8 mouse cellular contexts compared by ENCODE assay signal in the genomic region with DNA sequence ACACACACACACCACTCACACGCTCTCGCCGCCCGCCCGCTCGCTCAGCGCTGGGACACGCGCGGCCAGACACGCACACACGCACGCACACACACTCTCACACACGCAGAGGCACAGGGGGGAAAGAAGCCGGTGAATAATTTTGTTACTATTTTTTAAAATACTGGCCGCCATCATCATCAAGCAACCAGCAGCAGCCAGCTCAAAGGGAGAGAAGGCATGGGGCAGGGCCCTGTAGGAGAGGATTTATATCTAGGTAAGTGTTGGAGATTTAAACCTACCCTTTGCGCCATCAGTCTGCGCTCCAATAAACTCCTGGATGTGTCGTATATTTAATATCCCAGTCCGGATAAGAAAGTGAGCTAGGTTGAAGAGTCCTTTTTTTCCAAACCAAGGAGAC. TPM values are rescaled to one million over a fixed set of nuclear protein-coding genes. Genes with fewer than 3 reads are reported as not detected.
DNase-seq lines count a peak whose midpoint lies in the region; ATAC-seq and TF ChIP-seq lines count a peak whose summit lies in the region.

No protein-coding gene starts in this region.

- WGBS in hindbrain, embryonic 11.5 days: under 1% methylated on average over 20 of the region's 20 CpGs
- 2% methylated on average over 20 of the region's 20 CpGs for WGBS in liver, embryonic 14.5 days (ENCODE audit: insufficient replicate concordance)

- H3K9me3 ChIP-seq in hindbrain, embryonic 11.5 days (ENCODE audit: control insufficient read depth, low read length): no peaks in the 10 kb centered on the region
- no peaks in the 10 kb centered on the region for H3K9me3 ChIP-seq in liver, embryonic 14.5 days (ENCODE audit: control insufficient read depth, low read length)

- peak overlapping the region; percentile 90 for H3K4me3 ChIP-seq in hindbrain, embryonic 11.5 days (ENCODE audit: low read depth, low read length)
- H3K4me3 ChIP-seq in liver, embryonic 14.5 days (ENCODE audit: insufficient read depth in 1 of 2, low read depth in 2 of 2, low read length in 2 of 2): peak overlapping the region; percentile 46 to 67

- H3K27me3 ChIP-seq in hindbrain, embryonic 11.5 days (ENCODE audit: control insufficient read depth, insufficient read depth, low read length): no peaks in the 10 kb centered on the region
- H3K27me3 ChIP-seq in liver, embryonic 14.5 days (ENCODE audit: control insufficient read depth, insufficient read depth, low read length): peaks cover 90% of the 10 kb centered on the region

- H3K36me3 ChIP-seq in hindbrain, embryonic 11.5 days (ENCODE audit: control insufficient read depth, insufficient read depth, low read length): no peaks in the 10 kb centered on the region
- no peaks in the 10 kb centered on the region for H3K36me3 ChIP-seq in liver, embryonic 14.5 days (replicated peaks; ENCODE audit: control insufficient read depth, insufficient read depth, low read depth)

- 0 out of 2 replicates have a peak, but pooled peaks have one; percentile 3 for ATAC-seq in common myeloid progenitor, adult 5-6 weeks (replicated peaks; ENCODE audit: low read depth, poor library complexity, severe bottlenecking)
- no peak for ATAC-seq in hindbrain, embryonic 11.5 days (ENCODE audit: low FRiP score)
- ATAC-seq in liver, embryonic 14.5 days (ENCODE audit: insufficient read depth): no peak
- no peak for ATAC-seq in inflammation-experienced regulatory T-cells, adult 6 months

- peak overlapping the region; percentile 100 for H3K9ac ChIP-seq in hindbrain, embryonic 11.5 days (ENCODE audit: low read depth, low read length)
- no peak overlapping the region for H3K9ac ChIP-seq in liver, embryonic 14.5 days (replicated peaks)

- no peak for TF ChIP-seq EP300 in liver, embryonic 14.5 days (IDR thresholded peaks at IDR 0.05; ENCODE audit: low read depth)

- TF ChIP-seq CTCF in liver, embryonic 14.5 days (IDR thresholded peaks at IDR 0.05; ENCODE audit: low read depth): no peak

- peak; percentile 45 for DNase-seq in kidney, adult 18-20 months
- DNase-seq in kidney, adult 11 months: no peak
- DNase-seq in hindbrain, embryonic 11.5 days (ENCODE audit: low spot score): peak; percentile 56
- DNase-seq in liver, embryonic 14.5 days (ENCODE audit: low read depth in 3 of 3, low spot score in 3 of 3): no peak
- peak; percentile 54 for DNase-seq in retina, embryonic 14.5 days (ENCODE audit: low spot score)
- no peak for DNase-seq in left cerebral cortex, adult 9 months (ENCODE audit: low spot score in 2 of 2)

- H3K4me2 ChIP-seq in hindbrain, embryonic 11.5 days (replicated peaks; ENCODE audit: low read depth, low read length): peak overlapping the region; percentile 66
- H3K4me2 ChIP-seq in liver, embryonic 14.5 days (ENCODE audit: low read depth): peak overlapping the region; percentile 52

- peak overlapping the region; percentile 99 for H3K27ac ChIP-seq in hindbrain, embryonic 11.5 days (ENCODE audit: low read depth, low read length)
- no peak overlapping the region for H3K27ac ChIP-seq in liver, embryonic 14.5 days

- H3K4me1 ChIP-seq in hindbrain, embryonic 11.5 days (replicated peaks; ENCODE audit: control insufficient read depth, insufficient read depth, low read length): peaks cover 2% of the 10 kb centered on the region; the same call in 1 of the 2 replicates
- no peaks in the 10 kb centered on the region for H3K4me1 ChIP-seq in liver, embryonic 14.5 days (replicated peaks; ENCODE audit: control insufficient read depth in 2 of 2, insufficient read depth in 2 of 2, low read length in 1 of 2)

RNA-seq across cellular contexts. Expression of gene Meis2, which starts 1.1 kb away (rescaled TPM):
- not detected in 2 replicates for total RNA-seq in common myeloid progenitor, adult 5-6 weeks (2017)
- 121 and 142 TPM in 2 replicates for polyA plus RNA-seq in hindbrain, embryonic 11.5 days (2014; fragmentation: Nextera tagmentation; extraction: Ambion mirVana)
- 1.5 and 1.8 TPM in 2 replicates for polyA plus RNA-seq in liver, embryonic 14.5 days (2012; rRNA removed)
- 0.69 and 1.0 TPM in 2 replicates for polyA plus RNA-seq in liver, embryonic 14.5 days (2014; fragmentation: Nextera tagmentation; extraction: Ambion mirVana)
- under 1 TPM in 1 of 3 experiments, not detected in 2; 0.34 TPM for polyA plus RNA-seq in inflammation-experienced regulatory T-cells, adult 6 months (2017; shearing (Covaris generic))

Comparison
In these comparisons a context has a peak if more than half of its experiments do, and no peak if none do; other contexts are left out.
1. DNase-seq: peak in kidney, adult 18-20 months (single experiment), hindbrain, embryonic 11.5 days (single experiment) and retina, embryonic 14.5 days (single experiment); none in kidney, adult 11 months (single experiment), liver, embryonic 14.5 days (0 of 3) and left cerebral cortex, adult 9 months (0 of 2).
2. RNA of gene Meis2, which starts 1.1 kb away (polyA plus RNA-seq): 121 to 142 TPM in hindbrain, embryonic 11.5 days; 0.69 to 1.8 TPM in liver, embryonic 14.5 days and 0.34 TPM in inflammation-experienced regulatory T-cells, adult 6 months; every median in the first group is over 10 times any median in the second.